8 mouse cellular contexts compared by ENCODE assay signal in the genomic region with DNA sequence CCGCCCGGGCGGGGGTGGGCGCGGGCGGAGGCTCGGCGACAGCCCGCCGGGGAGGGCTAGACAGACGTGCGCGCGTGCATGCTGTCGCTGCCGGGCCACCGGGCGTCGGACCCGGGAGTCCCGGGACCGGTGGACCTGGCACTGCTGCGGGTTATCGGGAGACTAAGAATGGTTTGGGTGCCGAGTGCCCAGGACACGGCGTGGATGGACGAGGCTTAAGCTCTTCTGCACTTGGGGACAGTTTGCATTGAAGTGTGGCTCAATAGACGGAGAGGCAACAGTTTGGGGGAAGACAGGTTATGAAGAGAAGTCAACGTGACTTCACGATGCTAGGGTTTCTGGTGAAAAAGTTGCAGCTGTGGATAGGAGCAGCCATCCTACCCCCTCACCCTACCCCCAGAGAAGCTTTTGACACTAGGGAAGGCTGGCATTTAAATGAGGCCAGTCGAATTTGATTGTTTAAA. TPM values are rescaled to one million over a fixed set of nuclear protein-coding genes. Genes with fewer than 3 reads are reported as not detected.
DNase-seq lines count a peak whose midpoint lies in the region; ATAC-seq lines count a peak whose summit lies in the region.

No protein-coding gene starts in this region.

- WGBS in limb, embryonic 10.5 days: under 1% methylated on average over 32 of the region's 32 CpGs

- H3K4me3 ChIP-seq in limb, embryonic 10.5 days: peak overlapping the region; percentile 95

- ATAC-seq in erythroid progenitor cell, adult 5-6 weeks (replicated peaks; ENCODE audit: low FRiP score, poor library complexity, severe bottlenecking): peak; percentile 29

- H3K9me3 ChIP-seq in limb, embryonic 10.5 days (replicated peaks): no peaks in the 10 kb centered on the region

- H3K27ac ChIP-seq in limb, embryonic 10.5 days: peak overlapping the region; percentile 99

- no peaks in the 10 kb centered on the region for H3K27me3 ChIP-seq in limb, embryonic 10.5 days (ENCODE audit: low read depth, poor library complexity, severe bottlenecking)

- DNase-seq in cerebellum, postnatal 36 days: peak; percentile 21 to 24
- DNase-seq in cerebellum, adult 11-12 months: no peak
- DNase-seq in right cerebral cortex, postnatal 10 days (ENCODE audit: low spot score in 2 of 2): peak; percentile 56
- DNase-seq in right cerebral cortex, postnatal 25 days: no peak
- no peak for DNase-seq in limb, embryonic 10.5 days (ENCODE audit: low spot score)
- peak; percentile 38 for DNase-seq in naive thymus-derived CD4-positive, alpha-beta T cell, adult 2 months (ENCODE audit: low read depth)
- no peak for DNase-seq in layer of hippocampus, postnatal 10 days (ENCODE audit: low spot score in 2 of 2)

- no peaks in the 10 kb centered on the region for H3K36me3 ChIP-seq in limb, embryonic 10.5 days

- peaks cover 34% of the 10 kb centered on the region for H3K4me1 ChIP-seq in limb, embryonic 10.5 days

RNA-seq across cellular contexts. Expression of a gene that starts 1.3 kb away (rescaled TPM):
- total RNA-seq in erythroid progenitor cell, adult 5-6 weeks (2015; ENCODE audit: low replicate concordance): 68.1 and 117 TPM in 2 replicates
- 79.5 and 84.0 TPM in 2 replicates for total RNA-seq in erythroid progenitor cell, adult 5-6 weeks (2017; ENCODE audit: low replicate concordance)
- polyA plus RNA-seq in limb, embryonic 10.5 days (2016; fragmentation: Nextera tagmentation; extraction: Ambion mirVana): 42.5 and 49.6 TPM in 2 replicates
- 10 to 100 TPM; 55.7 to 57.8 TPM for total RNA-seq in layer of hippocampus, postnatal 10 days (2021)

Comparison
In these comparisons a context has a peak if more than half of its experiments do, and no peak if none do; other contexts are left out.
1. DNase-seq: peak in cerebellum, postnatal 36 days (2 of 2), right cerebral cortex, postnatal 10 days (2 of 2) and naive thymus-derived CD4-positive, alpha-beta T cell, adult 2 months (single experiment); none in cerebellum, adult 11-12 months (single experiment), right cerebral cortex, postnatal 25 days (single experiment), limb, embryonic 10.5 days (single experiment) and layer of hippocampus, postnatal 10 days (0 of 2).